Mouse (Mus musculus): Measurements from ENCODE around the gene Vegfb.

Vegfb gene

GRCm38 (mm10) chr19:6972247-6972917, 15.1 kb downstream of the Vegfb start:
- no peak for DNase-seq (ENCODE audit: low spot score in 2 of 2)

GRCm38 (mm10) chr19:6971644-6972043, 15.8 kb downstream of the Vegfb start:
- DNase-seq (ENCODE audit: low spot score in 2 of 2): no peak

- DNase-seq (ENCODE audit: low spot score in 2 of 2): no peak
Measured at GRCm38 (mm10) chr19:6970460-6971085, 16.9 kb downstream of the Vegfb start.

- DNase-seq (ENCODE audit: low spot score in 2 of 2): peak; percentile 71 to 78
Measured at GRCm38 (mm10) chr19:6969665-6970381, 17.6 kb downstream of the Vegfb start.

GRCm38 (mm10) chr19:6969291-6969664, 18.2 kb downstream of the Vegfb start:
- peak in 1 of 2 experiments; percentile 35 for DNase-seq (ENCODE audit: low spot score in 2 of 2)

- DNase-seq (ENCODE audit: low spot score in 2 of 2): no peak
Measured at GRCm38 (mm10) chr19:6968491-6969271, 18.8 kb downstream of the Vegfb start.

GRCm38 (mm10) chr19:6956461-6956860, 31.0 kb downstream of the Vegfb start:
- no peak for DNase-seq (ENCODE audit: low spot score in 2 of 2)

GRCm38 (mm10) chr19:6955424-6955823, 32.0 kb downstream of the Vegfb start:
- peak in 1 of 2 experiments; percentile 54 for DNase-seq (ENCODE audit: low spot score in 2 of 2)

- DNase-seq (ENCODE audit: low spot score in 2 of 2): no peak
Measured at GRCm38 (mm10) chr19:6954046-6954445, 33.4 kb downstream of the Vegfb start.

GRCm38 (mm10) chr19:6952712-6953037, 34.8 kb downstream of the Vegfb start:
- DNase-seq (ENCODE audit: low spot score in 2 of 2): peak; percentile 67 to 78

GRCm38 (mm10) chr19:6951994-6952711, 35.3 kb downstream of the Vegfb start:
- DNase-seq (ENCODE audit: low spot score in 2 of 2): peak; percentile 89 to 92

GRCm38 (mm10) chr19:6951381-6951968, 36.0 kb downstream of the Vegfb start:
- peak; percentile 98 to 99 for DNase-seq (ENCODE audit: low spot score in 2 of 2)

GRCm38 (mm10) chr19:6950613-6951153, 36.8 kb downstream of the Vegfb start:
- DNase-seq (ENCODE audit: low spot score in 2 of 2): peak; percentile 67 to 70

- DNase-seq (ENCODE audit: low spot score in 2 of 2): no peak
Measured at GRCm38 (mm10) chr19:6949951-6950350, 37.5 kb downstream of the Vegfb start.

- DNase-seq (ENCODE audit: low spot score in 2 of 2): no peak
Measured at GRCm38 (mm10) chr19:6949532-6949931, 37.9 kb downstream of the Vegfb start.

- DNase-seq (ENCODE audit: low spot score in 2 of 2): no peak
Measured at GRCm38 (mm10) chr19:6948186-6948585, 39.3 kb downstream of the Vegfb start.

- no peak for DNase-seq (ENCODE audit: low spot score in 2 of 2)
Measured at GRCm38 (mm10) chr19:6947742-6948141, 39.7 kb downstream of the Vegfb start.

- DNase-seq (ENCODE audit: low spot score in 2 of 2): no peak
Measured at GRCm38 (mm10) chr19:6943709-6944108, 43.7 kb downstream of the Vegfb start.

GRCm38 (mm10) chr19:6942764-6943163, 44.7 kb downstream of the Vegfb start:
- no peak for DNase-seq (ENCODE audit: low spot score in 2 of 2)

GRCm38 (mm10) chr19:6942249-6942691, 45.2 kb downstream of the Vegfb start, which contains the start of gene Gpr137:
Gene Gpr137 (minus strand): TSS chr19:6942480.
- peak; percentile 97 to 98 for DNase-seq (ENCODE audit: low spot score in 2 of 2)
